Mouse (Mus musculus) cerebellum, adult 11 months (tissue): ENCODE measurements at regions not wholly inside any gene's neighbourhood (a gene's known extent, or its start where the extent isn't known, plus 50 kb on each side); places are given as distances from the start of the nearest gene placed in this dataset.
A peak's percentile ranks its signal among the peaks of the same experiment; 100 is the strongest.

Source experiments
- DNase-seq: peaks from one replicate; pipeline ENCODE4 v3.0.0; 2022

- DNase-seq = peak; percentile 17
These were observed 430.3 kb upstream of the Atp11b start for GRCm38 (mm10) chr3:35323450-35324077.

- no peak for DNase-seq
These were observed 429.7 kb upstream of the Atp11b start for GRCm38 (mm10) chr3:35324186-35324585.

- DNase-seq = no peak
These were observed 421.2 kb upstream of the Atp11b start for GRCm38 (mm10) chr3:35332534-35333272.

- no peak for DNase-seq
These were observed 419.9 kb upstream of the Atp11b start for GRCm38 (mm10) chr3:35334017-35334416.

- DNase-seq = no peak
These were observed 419.4 kb upstream of the Atp11b start for GRCm38 (mm10) chr3:35334546-35334945.

GRCm38 (mm10) chr3:35335837-35336236, 418.1 kb upstream of the Atp11b start:
- no peak for DNase-seq

GRCm38 (mm10) chr3:35340525-35340924, 413.4 kb upstream of the Atp11b start:
- DNase-seq = no peak

- peak; percentile 14 for DNase-seq
These were observed 412.7 kb upstream of the Atp11b start for GRCm38 (mm10) chr3:35340935-35341800.

- DNase-seq = no peak
These were observed 412.1 kb upstream of the Atp11b start for GRCm38 (mm10) chr3:35341840-35342239.

GRCm38 (mm10) chr3:35342584-35342983, 411.3 kb upstream of the Atp11b start:
- no peak for DNase-seq

GRCm38 (mm10) chr3:35343936-35344335, 410.0 kb upstream of the Atp11b start:
- DNase-seq = no peak

- no peak for DNase-seq
These were observed 404.8 kb upstream of the Atp11b start for GRCm38 (mm10) chr3:35349114-35349513.

GRCm38 (mm10) chr3:35353442-35353841, 400.5 kb upstream of the Atp11b start:
- no peak for DNase-seq

- DNase-seq = no peak
These were observed 400.0 kb upstream of the Atp11b start for GRCm38 (mm10) chr3:35353920-35354319.

- no peak for DNase-seq
These were observed 399.6 kb upstream of the Atp11b start for GRCm38 (mm10) chr3:35354356-35354755.

GRCm38 (mm10) chr3:35357111-35357510, 396.8 kb upstream of the Atp11b start:
- DNase-seq = no peak

GRCm38 (mm10) chr3:35358541-35358940, 395.4 kb upstream of the Atp11b start:
- no peak for DNase-seq

GRCm38 (mm10) chr3:35359288-35359687, 394.6 kb upstream of the Atp11b start:
- DNase-seq = no peak

GRCm38 (mm10) chr3:35360515-35360914, 393.4 kb upstream of the Atp11b start:
- DNase-seq = no peak

- DNase-seq = no peak
These were observed 392.8 kb upstream of the Atp11b start for GRCm38 (mm10) chr3:35361086-35361485.

GRCm38 (mm10) chr3:35365431-35365830, 388.5 kb upstream of the Atp11b start:
- DNase-seq = no peak

GRCm38 (mm10) chr3:35372276-35372675, 381.6 kb upstream of the Atp11b start:
- DNase-seq = no peak

GRCm38 (mm10) chr3:35387386-35387785, 366.5 kb upstream of the Atp11b start:
- DNase-seq = no peak

GRCm38 (mm10) chr3:35392657-35393056, 361.2 kb upstream of the Atp11b start:
- no peak for DNase-seq
